Mouse (Mus musculus) thymus, postnatal 25 days (tissue): ENCODE results near the gene Tspan31.
"Not testable (repeated sequence)": the region's sequence is repeated elsewhere in the genome, so short reads cannot be mapped to it uniquely, and the experiment has no call there.

Experiments used
- DNase-seq: peaks from one replicate; pipeline ENCODE4 v3.0.0; 2022

The Tspan31 gene

GRCm38 (mm10) chr10:127083292-127083914 is 13.3 kb upstream of the Tspan31 start:
- DNase-seq, result no peak

DNA sequence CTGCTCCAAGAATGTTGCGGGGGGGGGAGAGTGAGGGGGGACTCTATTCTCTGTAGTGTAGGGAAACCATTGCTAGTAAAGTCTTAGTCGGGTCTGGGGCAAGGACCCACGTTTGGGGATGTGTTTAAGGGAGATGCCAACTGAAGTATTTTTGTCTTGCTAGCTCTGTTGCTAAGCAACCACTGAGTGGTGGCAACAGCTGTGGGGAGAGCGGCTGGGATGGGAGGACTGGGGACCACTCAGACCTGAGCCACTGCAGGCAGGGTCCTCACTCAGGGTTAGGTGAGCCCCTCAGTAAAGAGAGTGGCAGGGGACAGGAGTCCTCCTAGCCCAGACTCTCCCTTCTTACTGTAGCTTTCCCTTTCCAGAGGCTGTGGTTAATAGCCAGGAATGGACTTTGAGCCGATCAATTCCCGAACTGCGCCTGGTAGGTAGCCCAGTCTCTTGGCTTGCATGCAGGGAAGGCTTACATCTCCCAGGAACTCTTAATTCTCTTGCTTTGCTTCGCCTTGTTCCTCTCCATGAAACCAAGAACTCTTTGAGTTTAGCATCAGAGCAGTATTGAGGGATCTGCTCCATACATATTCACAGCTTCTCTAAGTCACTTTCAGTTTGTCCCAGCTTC is 12.0 kb upstream of the Tspan31 start:
- no peak for DNase-seq

GRCm38 (mm10) chr10:127080901-127081780 is 11.1 kb upstream of the Tspan31 start:
- no peak for DNase-seq

- DNase-seq, result no peak
These were observed 9.8 kb upstream of the Tspan31 start for GRCm38 (mm10) chr10:127079665-127080391.

GRCm38 (mm10) chr10:127078677-127079575 is 8.9 kb upstream of the Tspan31 start:
- no peak for DNase-seq

DNA sequence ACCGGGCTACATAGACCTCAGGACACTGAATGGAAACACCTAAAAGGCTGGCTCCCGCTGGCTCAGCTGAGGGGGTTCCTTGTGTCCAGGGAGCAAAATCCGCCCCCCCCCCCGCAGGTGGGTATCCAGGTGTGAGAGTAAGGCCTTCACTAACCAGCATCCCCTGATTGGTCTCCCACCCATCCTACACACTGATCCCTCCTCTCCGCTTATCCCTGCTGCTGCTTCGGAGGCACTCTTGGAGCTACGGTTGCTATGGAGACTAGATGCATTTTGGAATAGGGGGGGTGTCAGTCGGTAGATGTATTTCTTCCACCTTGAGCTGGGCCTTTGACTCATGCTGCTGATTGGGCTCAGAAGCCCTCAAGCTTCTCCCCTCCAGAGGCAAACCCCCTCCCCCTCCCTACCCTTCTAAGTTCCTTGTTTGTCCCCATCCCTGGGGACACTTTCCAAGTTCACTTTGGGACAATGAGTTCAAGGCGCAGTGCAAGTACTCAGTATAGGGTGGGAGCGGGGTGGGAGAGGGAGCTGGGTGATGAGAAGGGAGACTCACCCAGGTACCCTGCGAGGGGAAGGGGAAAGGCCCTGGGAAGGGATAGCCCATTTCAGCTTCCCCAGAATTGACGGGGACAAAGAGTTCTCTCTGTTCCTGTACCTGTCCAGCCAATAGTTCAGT is 8.1 kb upstream of the Tspan31 start:
- no peak for DNase-seq

DNA sequence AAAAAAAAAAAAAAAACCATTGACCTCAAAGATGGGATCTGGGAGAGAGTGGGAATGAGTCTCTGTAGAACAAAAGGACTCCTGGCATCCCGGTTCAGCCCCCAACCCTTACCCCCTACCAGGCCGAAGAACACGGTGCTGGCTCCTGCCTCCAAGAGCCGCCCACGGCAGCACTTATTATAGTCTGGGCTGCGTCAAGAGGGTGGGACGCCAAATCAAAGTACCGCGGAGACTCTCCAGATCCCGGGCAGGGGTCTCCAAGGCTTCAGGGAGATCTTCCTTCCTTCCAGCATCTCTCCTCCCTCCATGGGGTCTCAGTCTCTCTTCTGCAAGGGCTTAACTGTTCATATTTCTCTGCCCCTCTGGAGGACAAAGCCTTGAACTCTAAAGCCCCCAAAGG is 7.5 kb upstream of the Tspan31 start:
- DNase-seq, result no peak

GRCm38 (mm10) chr10:127076082-127076481 is 6.0 kb upstream of the Tspan31 start:
- peak; percentile 72 for DNase-seq

DNA sequence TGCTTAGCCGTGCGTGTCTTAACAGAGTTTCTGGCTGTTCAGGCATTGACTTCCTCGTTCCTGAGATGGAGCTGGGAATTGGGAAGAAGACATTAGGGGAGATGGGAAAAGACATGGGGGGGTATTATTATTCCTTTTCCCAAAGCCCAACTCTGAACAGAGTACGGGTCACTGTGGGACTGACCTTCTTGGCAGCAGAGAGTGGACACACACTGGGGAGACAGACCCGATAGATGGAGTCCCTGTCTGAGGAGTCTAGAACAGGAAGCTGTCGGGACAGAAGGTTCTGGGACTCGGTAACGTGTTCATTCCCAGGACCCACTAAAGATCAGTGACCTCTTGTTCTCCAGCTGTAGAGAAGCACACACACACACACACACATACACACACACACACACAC is 5.6 kb upstream of the Tspan31 start:
- no peak for DNase-seq

GRCm38 (mm10) chr10:127075080-127075479 is 5.0 kb upstream of the Tspan31 start, which contains the start of gene Agap2:
Gene Agap2, plus strand, starts transcription at chr10:127075284.
- peak; percentile 90 for DNase-seq

- DNase-seq, result no peak
These were observed 3.9 kb upstream of the Tspan31 start for GRCm38 (mm10) chr10:127073981-127074380.

DNA sequence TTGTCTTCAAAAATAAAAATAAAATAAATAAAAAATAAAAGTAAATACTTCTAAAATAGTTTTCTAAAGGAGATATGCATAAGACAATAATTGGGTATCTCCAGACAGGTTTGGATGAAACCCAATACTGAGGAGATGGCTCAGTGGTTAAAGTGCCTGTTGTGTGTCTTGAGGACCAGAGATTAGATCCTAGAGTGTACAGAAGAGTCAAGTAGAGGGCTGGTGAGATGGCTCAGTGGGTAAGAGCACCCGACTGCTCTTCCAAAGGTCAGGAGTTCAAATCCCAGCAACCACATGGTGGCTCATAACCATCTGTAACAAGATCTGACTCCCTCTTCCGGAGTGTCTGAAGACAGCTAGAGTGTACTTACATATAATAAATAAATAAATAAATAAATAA is 2.9 kb upstream of the Tspan31 start:
- not testable (repeated sequence) for DNase-seq

DNA sequence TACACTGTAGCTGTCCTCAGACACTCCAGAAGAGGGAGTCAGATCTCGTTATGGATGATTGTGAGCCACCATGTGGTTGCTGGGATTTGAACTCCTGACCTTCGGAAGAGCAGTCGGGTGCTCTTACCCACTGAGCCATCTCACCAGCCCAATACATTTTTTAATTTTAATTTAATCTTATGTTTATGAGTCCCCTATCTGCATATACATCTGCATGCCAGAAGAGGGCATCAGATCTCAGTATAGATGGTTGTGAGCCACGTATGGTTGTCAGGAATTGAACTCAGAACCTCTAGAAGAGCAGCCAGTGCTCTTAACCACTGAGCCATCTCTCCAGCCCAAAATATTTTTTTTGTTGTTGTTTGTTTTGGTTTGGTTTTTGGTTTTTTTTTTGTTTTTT is 2.2 kb upstream of the Tspan31 start:
- not testable (repeated sequence) for DNase-seq

DNA sequence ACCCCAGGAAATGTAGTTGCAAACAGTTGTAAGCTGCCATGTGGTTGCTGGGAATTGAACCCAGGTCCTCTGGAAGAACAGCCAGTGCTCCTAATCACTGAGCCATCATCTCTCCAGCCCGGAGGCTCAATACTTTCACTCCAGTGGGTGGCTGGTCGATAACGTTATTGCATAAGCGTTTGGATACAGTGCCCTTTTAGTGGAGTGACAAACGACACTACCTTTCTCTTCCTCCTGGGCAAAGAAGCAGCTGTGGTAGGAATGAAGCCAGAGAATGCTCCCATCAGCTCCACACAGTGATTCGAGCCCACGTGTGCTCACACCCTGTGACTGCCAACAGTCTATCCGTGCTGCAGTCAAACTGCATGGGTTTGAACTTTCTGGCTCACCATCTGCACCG is 1.1 kb upstream of the Tspan31 start:
- no peak for DNase-seq

DNA sequence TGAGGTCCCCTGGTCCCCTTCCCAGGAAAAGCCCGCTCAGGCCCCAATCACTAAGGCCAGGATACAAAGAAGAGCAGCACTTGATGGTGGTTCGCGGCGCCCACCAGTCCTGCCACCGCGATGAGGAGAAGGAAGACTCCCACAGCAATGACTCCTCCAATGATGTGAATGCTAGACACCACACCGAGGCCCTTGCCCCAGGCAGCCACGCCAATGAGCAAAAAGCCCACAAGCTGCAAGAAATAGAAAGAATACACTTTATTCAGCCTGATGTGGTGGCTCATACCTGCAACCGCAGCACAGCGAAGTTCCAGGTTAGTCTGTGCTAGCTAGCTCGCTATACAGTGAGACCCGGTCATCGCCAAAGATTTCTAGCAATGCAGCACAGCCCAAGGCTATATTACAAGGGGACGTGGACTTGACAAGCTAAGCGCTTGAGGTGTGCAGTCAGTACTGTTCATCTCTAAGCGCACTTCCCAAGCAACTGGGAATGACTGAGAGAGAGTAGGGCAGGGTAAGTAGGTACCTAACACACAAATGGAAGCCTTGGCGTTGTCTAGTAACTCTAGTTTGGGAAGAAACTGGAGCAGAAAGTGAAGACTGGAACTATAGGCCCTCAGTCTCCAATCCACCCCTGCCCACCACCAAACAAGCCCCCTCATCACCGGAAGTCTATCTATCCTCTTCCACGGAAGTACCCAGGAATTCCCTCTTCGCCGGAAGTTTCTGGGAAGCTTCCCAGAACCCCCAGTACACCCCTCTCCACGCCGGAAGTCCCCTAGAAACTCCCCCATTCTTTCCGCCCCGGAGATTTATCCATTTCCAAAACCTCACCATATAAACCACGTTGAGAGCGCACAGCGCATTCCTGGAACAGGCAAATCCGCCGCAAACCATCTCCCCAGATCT is 529 bp downstream of the Tspan31 start:
- DNase-seq, result no peak

- DNase-seq, result no peak
These were observed 1.6 kb downstream of the Tspan31 start for GRCm38 (mm10) chr10:127068360-127069038.

- no peak for DNase-seq
These were observed 3.5 kb downstream of the Tspan31 start for GRCm38 (mm10) chr10:127066519-127067018.

DNA sequence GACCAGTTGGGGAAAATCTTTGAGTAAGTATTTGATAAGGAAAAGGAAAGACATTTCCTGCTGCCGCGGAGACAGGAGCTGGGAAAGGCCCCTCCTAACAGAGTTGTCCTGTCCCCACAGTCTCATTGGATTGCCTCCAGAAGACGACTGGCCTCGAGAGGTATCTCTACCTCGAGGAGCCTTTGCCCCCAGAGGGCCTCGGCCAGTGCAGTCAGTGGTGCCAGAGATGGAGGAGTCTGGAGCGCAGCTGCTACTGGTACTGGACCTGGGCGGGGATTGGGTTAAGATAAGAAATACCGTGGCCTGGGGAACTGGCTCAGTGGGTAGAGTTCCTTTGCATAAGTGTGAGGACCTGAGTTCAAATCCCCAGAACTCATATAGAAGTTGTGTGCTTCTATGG is 4.1 kb downstream of the Tspan31 start:
- no peak for DNase-seq
